Mouse (Mus musculus) kidney, adult 2 months (tissue): ENCODE data around the gene Ksr1.

ENCODE experiments used
- CTCF ChIP-seq: fragments of 200-500 bp; conservative IDR thresholded peaks from 2 replicates; pipeline ENCODE4 v1.5.1; 2011; ENCODE audit warnings: low read depth, mild to moderate bottlenecking, control low read depth, low read length, moderate library complexity, mixed read lengths; ENCODE audit not compliant: insufficient read depth, insufficient read length
- POLR2A ChIP-seq: fragments of 200-500 bp; IDR thresholded peaks from one replicate; pipeline ENCODE4 v1.6.1; 2011; ENCODE audit warnings: low read depth, low read length, control low read depth

DNA sequence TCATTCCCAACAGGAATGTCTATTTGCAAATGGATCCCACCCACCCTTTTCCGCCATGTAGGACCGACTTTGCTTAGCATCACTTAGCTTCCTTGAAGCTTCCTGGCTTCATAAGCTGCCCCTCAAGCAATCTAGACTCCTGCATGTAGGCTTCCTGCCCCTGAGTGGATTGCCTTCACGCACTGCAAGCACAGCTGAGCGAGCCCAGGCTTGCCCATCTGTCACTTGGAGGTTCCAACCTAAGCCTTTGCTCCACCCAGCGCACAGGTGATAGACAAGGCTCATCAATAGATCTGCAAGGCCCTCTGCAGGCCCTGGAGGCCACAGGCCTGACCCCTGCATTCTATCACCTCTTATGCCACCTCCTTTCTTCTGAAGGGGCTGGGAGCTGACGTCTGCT lies 54.0 kb downstream of the Ksr1 start:
- TF ChIP-seq CTCF, result no peak
- TF ChIP-seq POLR2A, result no peak
